Mouse (Mus musculus) liver, embryonic 14.5 days (tissue): ENCODE results near the gene AL732309.1.

Experiments used
- CTCF ChIP-seq: IDR thresholded peaks from 2 replicates; pipeline ENCODE4 v1.5.1; 2016; ENCODE audit warnings: antibody characterized with exemption, low read depth, control low read depth
- EP300 ChIP-seq: IDR thresholded peaks from 2 replicates; pipeline ENCODE4 v1.6.1; 2016; ENCODE audit warnings: antibody characterized with exemption, low read depth

DNA sequence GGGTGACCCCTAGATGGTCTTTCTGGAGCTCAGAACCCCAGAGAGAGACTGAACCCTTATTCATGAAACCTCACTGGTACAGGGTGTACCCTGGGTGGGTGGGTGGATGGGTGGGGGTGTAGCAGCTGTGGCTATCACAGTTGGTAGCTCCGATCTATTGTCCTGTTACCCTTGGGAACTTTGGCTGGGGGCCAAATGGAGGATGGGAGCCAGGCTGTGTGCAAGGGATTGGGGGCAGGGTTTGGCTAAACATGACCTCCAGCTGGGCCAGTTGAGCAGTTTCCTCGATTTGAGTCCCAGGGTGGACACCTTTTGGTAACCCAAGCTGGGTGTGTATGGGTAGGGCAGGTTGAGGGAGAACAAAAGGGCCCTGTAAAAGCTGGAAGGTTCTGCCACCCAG, 20.1 kb upstream of the AL732309.1 start:
- TF ChIP-seq CTCF = no peak
- TF ChIP-seq EP300 = no peak
